Mouse (Mus musculus) intestine, embryonic 16.5 days (tissue): ENCODE results near the gene Myocd. TPM values are rescaled to one million over a fixed set of nuclear protein-coding genes. Genes with fewer than 3 reads are reported as not detected.

ENCODE experiments used
- ATAC-seq: fragments of 200-750 bp; cut with Nextera tagmentation; 2 replicates; pipeline ENCODE4 v1.8.0; 2017; ENCODE audit warnings: moderate TSS enrichment, moderate library complexity
- H3K27ac ChIP-seq: fragments of 300-500 bp; sonication (generic); 2 replicates; pipeline ENCODE4 v1.5.1; 2014; ENCODE audit warnings: mild to moderate bottlenecking, low read length
- H3K27me3 ChIP-seq: fragments of 300-500 bp; sonication (generic); replicated peaks from 2 replicates; pipeline ENCODE4 v1.6.1; 2014; ENCODE audit warnings: low read length, control low read depth, mixed read lengths; ENCODE audit not compliant: control insufficient read depth, insufficient read depth
- H3K36me3 ChIP-seq: fragments of 300-500 bp; sonication (generic); 2 replicates; pipeline ENCODE4 v1.6.1; 2014; ENCODE audit warnings: low read length, control low read depth; ENCODE audit not compliant: control insufficient read depth, insufficient read depth
- H3K4me1 ChIP-seq: fragments of 300-500 bp; sonication (generic); 2 replicates; pipeline ENCODE4 v1.6.1; 2014; ENCODE audit warnings: low read length, control low read depth, mixed read lengths; ENCODE audit not compliant: control insufficient read depth, insufficient read depth
- H3K4me2 ChIP-seq: fragments of 300-500 bp; sonication (generic); 2 replicates; pipeline ENCODE4 v1.6.1; 2014; ENCODE audit warnings: low read depth, low read length, control low read depth
- H3K4me3 ChIP-seq: fragments of 300-500 bp; sonication (generic); 2 replicates; pipeline ENCODE4 v1.5.1; 2014; ENCODE audit warnings: mild to moderate bottlenecking, low read length
- H3K9ac ChIP-seq: fragments of 300-500 bp; sonication (generic); 2 replicates; pipeline ENCODE4 v1.6.1; 2014; ENCODE audit warnings: low read depth, low read length
- H3K9me3 ChIP-seq: fragments of 300-500 bp; sonication (generic); 2 replicates; pipeline ENCODE4 v1.6.1; 2016; ENCODE audit warnings: low read length, control low read depth; ENCODE audit not compliant: control insufficient read depth
- WGBS: fragments of 180-500 bp; shearing (Covaris S2); extraction: QIAGEN DNeasy Blood & Tissue Kit; methylation state at CpG from one replicate; pipeline ENCODE4 v1.1.7; 2014; 5-methylcytosine and 5-hydroxymethylcytosine counted together
- polyA plus RNA-seq: library from polyadenylated mRNA; unstranded; fragments of >200 nt; fragmentation: Nextera tagmentation; extraction: Ambion mirVana; gene quantifications from 2 replicates; pipeline ENCODE4 v1.2.1, GENCODE M21; 2015

Myocd gene
- polyA plus RNA-seq, 1 experiment from 2014 or later, result 20.0 TPM

GRCm38 (mm10) chr11:65161881-65162766 is 107.7 kb downstream of the Myocd start:
- Histone ChIP-seq H3K9me3 (no peaks in the 10 kb centered on the region), H3K9ac (peak overlapping the region; percentile 88), H3K4me2 (peak overlapping the region; percentile 92), H3K27me3 (no peaks in the 10 kb centered on the region; the same call in 1 of the 2 replicates), H3K4me1 (peaks cover 4% of the 10 kb centered on the region; the same call in 1 of the 2 replicates), H3K27ac (no peak overlapping the region), H3K36me3 (no peaks in the 10 kb centered on the region), H3K4me3 (peak overlapping the region; percentile 88)
- peak; percentile 84 for ATAC-seq
- 2% methylated on average over 49 of the region's 49 CpGs for WGBS

- Histone ChIP-seq H3K27me3 (no peaks in the 10 kb centered on the region; the same call in 1 of the 2 replicates), H3K4me1 (peaks cover 4% of the 10 kb centered on the region; the same call in 1 of the 2 replicates), H3K4me2 (0 out of 2 replicates have a peak overlapping the region, but pooled peaks have one; percentile 92), H3K9me3 (no peaks in the 10 kb centered on the region), H3K36me3 (no peaks in the 10 kb centered on the region), H3K4me3 (no peak overlapping the region), H3K27ac (no peak overlapping the region), H3K9ac (no peak overlapping the region)
- ATAC-seq, result no peak
- WGBS, result 60% methylated on average over 7 of the region's 7 CpGs
These were observed 108.6 kb downstream of the Myocd start for GRCm38 (mm10) chr11:65160991-65161880.

GRCm38 (mm10) chr11:65159791-65160190 is 110.0 kb downstream of the Myocd start, which contains the start of gene 1700086D15Rik:
TSS of gene 1700086D15Rik (minus strand) at chr11:65159891.
- no peak within 1 kb of the TSS for H3K9ac ChIP-seq
- H3K27me3 ChIP-seq, result no peaks in the 10 kb centered on the region; the same call in 1 of the 2 replicates
- 88% methylated on average over 5 of the region's 5 CpGs for WGBS
- H3K4me2 ChIP-seq, result no peak within 1 kb of the TSS
- no peaks in the 10 kb centered on the region for H3K36me3 ChIP-seq
- no peaks in the 10 kb centered on the region for H3K9me3 ChIP-seq
- H3K4me3 ChIP-seq, result no peak within 1 kb of the TSS
- peaks cover 4% of the 10 kb centered on the region; the same call in 1 of the 2 replicates for H3K4me1 ChIP-seq
- ATAC-seq, result no peak
- H3K27ac ChIP-seq, result no peak within 1 kb of the TSS

GRCm38 (mm10) chr11:65158658-65158990 is 111.2 kb downstream of the Myocd start:
- Histone ChIP-seq H3K4me2 (no peak overlapping the region), H3K36me3 (no peaks in the 10 kb centered on the region), H3K9ac (no peak overlapping the region), H3K27ac (no peak overlapping the region), H3K9me3 (no peaks in the 10 kb centered on the region), H3K27me3 (no peaks in the 10 kb centered on the region; the same call in 1 of the 2 replicates), H3K4me1 (peaks cover 4% of the 10 kb centered on the region; the same call in 1 of the 2 replicates), H3K4me3 (no peak overlapping the region)
- WGBS, result 94% methylated on average over 5 of the region's 5 CpGs
- ATAC-seq, result no peak

- H3K9me3 ChIP-seq, result no peaks in the 10 kb centered on the region
- WGBS, result 90% methylated on average over 20 of the region's 20 CpGs
- no peak overlapping the region for H3K9ac ChIP-seq
- no peaks in the 10 kb centered on the region; the same call in 1 of the 2 replicates for H3K27me3 ChIP-seq
- H3K4me2 ChIP-seq, result no peak overlapping the region
- no peak overlapping the region for H3K4me3 ChIP-seq
- peaks cover 4% of the 10 kb centered on the region; the same call in 1 of the 2 replicates for H3K4me1 ChIP-seq
- ATAC-seq, result no peak
- H3K27ac ChIP-seq, result no peak overlapping the region
- no peaks in the 10 kb centered on the region for H3K36me3 ChIP-seq
These were observed 111.7 kb downstream of the Myocd start for GRCm38 (mm10) chr11:65157966-65158657.

GRCm38 (mm10) chr11:65153006-65153405 is 116.8 kb downstream of the Myocd start:
- ATAC-seq, result no peak
- no peaks in the 10 kb centered on the region for H3K4me1 ChIP-seq
- H3K4me3 ChIP-seq, result no peak overlapping the region
- no peaks in the 10 kb centered on the region for H3K9me3 ChIP-seq
- WGBS, result 89% methylated on average over 5 of the region's 5 CpGs
- H3K36me3 ChIP-seq, result no peaks in the 10 kb centered on the region
- H3K27ac ChIP-seq, result no peak overlapping the region
- no peaks in the 10 kb centered on the region for H3K27me3 ChIP-seq
- H3K4me2 ChIP-seq, result no peak overlapping the region
- no peak overlapping the region for H3K9ac ChIP-seq

- Histone ChIP-seq H3K27me3 (no peaks in the 10 kb centered on the region), H3K27ac (no peak overlapping the region)
- 76% methylated on average over 7 of the region's 7 CpGs for WGBS
These were observed 121.3 kb downstream of the Myocd start for GRCm38 (mm10) chr11:65148441-65148840.

GRCm38 (mm10) chr11:65142838-65143417 is 126.9 kb downstream of the Myocd start:
- ATAC-seq, result no peak
- Histone ChIP-seq H3K27ac (no peak overlapping the region), H3K9me3 (no peaks in the 10 kb centered on the region), H3K4me1 (no peaks in the 10 kb centered on the region), H3K4me2 (no peak overlapping the region), H3K36me3 (no peaks in the 10 kb centered on the region), H3K27me3 (no peaks in the 10 kb centered on the region), H3K9ac (no peak overlapping the region), H3K4me3 (no peak overlapping the region)
- WGBS, result 66% methylated on average over 4 of the region's 4 CpGs

More at GRCm38 (mm10) chr11:65148441-65148840, 121.3 kb downstream of the Myocd start:
- ATAC-seq, result no peak
- Histone ChIP-seq H3K4me2 (no peak overlapping the region), H3K9ac (no peak overlapping the region), H3K4me1 (no peaks in the 10 kb centered on the region), H3K9me3 (no peaks in the 10 kb centered on the region), H3K4me3 (no peak overlapping the region), H3K36me3 (no peaks in the 10 kb centered on the region)
